Mouse (Mus musculus): ENCODE measurements at regions not wholly inside any gene's neighbourhood (a gene's known extent, or its start where the extent isn't known, plus 50 kb on each side); places are given as distances from the start of the nearest gene placed in this dataset.

- no peaks in the 10 kb centered on the region for H3K36me3 ChIP-seq (ENCODE audit: control insufficient read depth, insufficient read depth)
- WGBS: 85% methylated on average over 6 of the region's 6 CpGs
- H3K27me3 ChIP-seq (ENCODE audit: control insufficient read depth, insufficient read depth, low read length): peaks cover 2% of the 10 kb centered on the region; the same call in 1 of the 2 replicates
- peaks cover 4% of the 10 kb centered on the region for H3K4me1 ChIP-seq (ENCODE audit: control insufficient read depth, insufficient read depth, low read length)
- no peak for ATAC-seq (replicated peaks; ENCODE audit: extremely low read depth, insufficient read depth, low FRiP score)
- no peak overlapping the region for H3K4me3 ChIP-seq (ENCODE audit: low read length)
- no peak overlapping the region for H3K4me2 ChIP-seq (ENCODE audit: low read depth, low read length)
- H3K9ac ChIP-seq (ENCODE audit: low read length): no peak overlapping the region
- H3K9me3 ChIP-seq (replicated peaks; ENCODE audit: control insufficient read depth, low read length): no peaks in the 10 kb centered on the region
- H3K27ac ChIP-seq (ENCODE audit: low read length): no peak overlapping the region
These were observed 580.2 kb upstream of the Gm10131 start for GRCm38 (mm10) chr8:34691776-34692175.

- Histone ChIP-seq H3K27me3 (ENCODE audit: control insufficient read depth, insufficient read depth, low read length) (peaks cover 2% of the 10 kb centered on the region), H3K4me1 (ENCODE audit: control insufficient read depth, insufficient read depth, low read length) (peaks cover 4% of the 10 kb centered on the region), H3K4me2 (ENCODE audit: low read depth, low read length) (peak overlapping the region; percentile 69), H3K9me3 (replicated peaks; ENCODE audit: control insufficient read depth, low read length) (no peaks in the 10 kb centered on the region), H3K36me3 (ENCODE audit: control insufficient read depth, insufficient read depth) (no peaks in the 10 kb centered on the region), H3K27ac (ENCODE audit: low read length) (no peak overlapping the region), H3K4me3 (ENCODE audit: low read length) (peak overlapping the region; percentile 39), H3K9ac (ENCODE audit: low read length) (0 out of 2 replicates have a peak overlapping the region, but pooled peaks have one; percentile 41)
- WGBS: 12% methylated on average over 9 of the region's 9 CpGs
- ATAC-seq (replicated peaks; ENCODE audit: extremely low read depth, insufficient read depth, low FRiP score): no peak
These were observed 578.4 kb upstream of the Gm10131 start for GRCm38 (mm10) chr8:34689825-34690493.

- ATAC-seq (replicated peaks; ENCODE audit: extremely low read depth, insufficient read depth, low FRiP score): no peak
- no peaks in the 10 kb centered on the region for H3K36me3 ChIP-seq (ENCODE audit: control insufficient read depth, insufficient read depth)
- H3K4me3 ChIP-seq (ENCODE audit: low read length): peak overlapping the region; percentile 39
- no peaks in the 10 kb centered on the region for H3K9me3 ChIP-seq (replicated peaks; ENCODE audit: control insufficient read depth, low read length)
- no peak overlapping the region for H3K27ac ChIP-seq (ENCODE audit: low read length)
- 0 out of 2 replicates have a peak overlapping the region, but pooled peaks have one; percentile 41 for H3K9ac ChIP-seq (ENCODE audit: low read length)
- H3K4me2 ChIP-seq (ENCODE audit: low read depth, low read length): peak overlapping the region; percentile 69
- H3K4me1 ChIP-seq (ENCODE audit: control insufficient read depth, insufficient read depth, low read length): peaks cover 4% of the 10 kb centered on the region
- 23% methylated on average over 32 of the region's 33 CpGs for WGBS
- H3K27me3 ChIP-seq (ENCODE audit: control insufficient read depth, insufficient read depth, low read length): peaks cover 2% of the 10 kb centered on the region
These were observed 577.7 kb upstream of the Gm10131 start for GRCm38 (mm10) chr8:34689049-34689824.

- Histone ChIP-seq H3K4me1 (ENCODE audit: control insufficient read depth, insufficient read depth, low read length) (peaks cover 4% of the 10 kb centered on the region), H3K27ac (ENCODE audit: low read length) (no peak overlapping the region), H3K4me3 (ENCODE audit: low read length) (peak overlapping the region; percentile 39; the same call in 1 of the 2 replicates), H3K4me2 (ENCODE audit: low read depth, low read length) (peak overlapping the region; percentile 69), H3K9me3 (replicated peaks; ENCODE audit: control insufficient read depth, low read length) (no peaks in the 10 kb centered on the region), H3K9ac (ENCODE audit: low read length) (no peak overlapping the region), H3K36me3 (ENCODE audit: control insufficient read depth, insufficient read depth) (no peaks in the 10 kb centered on the region), H3K27me3 (ENCODE audit: control insufficient read depth, insufficient read depth, low read length) (peaks cover 2% of the 10 kb centered on the region)
- WGBS: 77% methylated on average over 20 of the region's 20 CpGs
- no peak for ATAC-seq (replicated peaks; ENCODE audit: extremely low read depth, insufficient read depth, low FRiP score)
These were observed 577.0 kb upstream of the Gm10131 start for GRCm38 (mm10) chr8:34688396-34689048.

GRCm38 (mm10) chr8:34686371-34686770, 574.8 kb upstream of the Gm10131 start:
- Histone ChIP-seq H3K9ac (ENCODE audit: low read length) (no peak overlapping the region), H3K36me3 (ENCODE audit: control insufficient read depth, insufficient read depth) (no peaks in the 10 kb centered on the region), H3K27ac (ENCODE audit: low read length) (no peak overlapping the region), H3K4me2 (ENCODE audit: low read depth, low read length) (no peak overlapping the region), H3K9me3 (replicated peaks; ENCODE audit: control insufficient read depth, low read length) (no peaks in the 10 kb centered on the region), H3K27me3 (ENCODE audit: control insufficient read depth, insufficient read depth, low read length) (no peaks in the 10 kb centered on the region; the same call in none of the 2 replicates), H3K4me1 (ENCODE audit: control insufficient read depth, insufficient read depth, low read length) (peaks cover 4% of the 10 kb centered on the region), H3K4me3 (ENCODE audit: low read length) (no peak overlapping the region)
- ATAC-seq (replicated peaks; ENCODE audit: extremely low read depth, insufficient read depth, low FRiP score): no peak
- WGBS: 79% methylated on average over 10 of the region's 10 CpGs

- H3K4me2 ChIP-seq (ENCODE audit: low read depth, low read length): no peak overlapping the region
- WGBS: 71% methylated on average over 7 of the region's 7 CpGs
- no peaks in the 10 kb centered on the region; the same call in 1 of the 2 replicates for H3K4me1 ChIP-seq (ENCODE audit: control insufficient read depth, insufficient read depth, low read length)
- H3K4me3 ChIP-seq (ENCODE audit: low read length): no peak overlapping the region
- H3K36me3 ChIP-seq (ENCODE audit: control insufficient read depth, insufficient read depth): no peaks in the 10 kb centered on the region
- H3K27me3 ChIP-seq (ENCODE audit: control insufficient read depth, insufficient read depth, low read length): no peaks in the 10 kb centered on the region; the same call in none of the 2 replicates
- no peak overlapping the region for H3K9ac ChIP-seq (ENCODE audit: low read length)
- ATAC-seq (replicated peaks; ENCODE audit: extremely low read depth, insufficient read depth, low FRiP score): no peak
- no peak overlapping the region for H3K27ac ChIP-seq (ENCODE audit: low read length)
- H3K9me3 ChIP-seq (replicated peaks; ENCODE audit: control insufficient read depth, low read length): no peaks in the 10 kb centered on the region
These were observed 573.1 kb upstream of the Gm10131 start for GRCm38 (mm10) chr8:34684683-34685082.

- no peaks in the 10 kb centered on the region; the same call in none of the 2 replicates for H3K27me3 ChIP-seq (ENCODE audit: control insufficient read depth, insufficient read depth, low read length)
- WGBS: 77% methylated on average over 5 of the region's 5 CpGs
- H3K9ac ChIP-seq (ENCODE audit: low read length): no peak overlapping the region
- no peak overlapping the region for H3K4me2 ChIP-seq (ENCODE audit: low read depth, low read length)
- no peak overlapping the region for H3K4me3 ChIP-seq (ENCODE audit: low read length)
- no peak for ATAC-seq (replicated peaks; ENCODE audit: extremely low read depth, insufficient read depth, low FRiP score)
- no peaks in the 10 kb centered on the region for H3K4me1 ChIP-seq (ENCODE audit: control insufficient read depth, insufficient read depth, low read length)
- no peak overlapping the region for H3K27ac ChIP-seq (ENCODE audit: low read length)
- H3K36me3 ChIP-seq (ENCODE audit: control insufficient read depth, insufficient read depth): no peaks in the 10 kb centered on the region
- no peaks in the 10 kb centered on the region for H3K9me3 ChIP-seq (replicated peaks; ENCODE audit: control insufficient read depth, low read length)
These were observed 571.6 kb upstream of the Gm10131 start for GRCm38 (mm10) chr8:34683173-34683572.

- WGBS: 89% methylated on average over 8 of the region's 8 CpGs
- ATAC-seq (replicated peaks; ENCODE audit: extremely low read depth, insufficient read depth, low FRiP score): no peak
- no peaks in the 10 kb centered on the region for H3K4me1 ChIP-seq (ENCODE audit: control insufficient read depth, insufficient read depth, low read length)
These were observed 570.7 kb upstream of the Gm10131 start for GRCm38 (mm10) chr8:34682221-34682620.

More at GRCm38 (mm10) chr8:34682221-34682620, 570.7 kb upstream of the Gm10131 start:
- Histone ChIP-seq H3K4me2 (ENCODE audit: low read depth, low read length) (no peak overlapping the region), H3K9ac (ENCODE audit: low read length) (no peak overlapping the region), H3K27me3 (ENCODE audit: control insufficient read depth, insufficient read depth, low read length) (no peaks in the 10 kb centered on the region; the same call in none of the 2 replicates), H3K4me3 (ENCODE audit: low read length) (no peak overlapping the region), H3K36me3 (ENCODE audit: control insufficient read depth, insufficient read depth) (no peaks in the 10 kb centered on the region), H3K27ac (ENCODE audit: low read length) (no peak overlapping the region), H3K9me3 (replicated peaks; ENCODE audit: control insufficient read depth, low read length) (no peaks in the 10 kb centered on the region)
